Mouse (Mus musculus): ENCODE measurements at regions not wholly inside any gene's neighbourhood (a gene's known extent, or its start where the extent isn't known, plus 50 kb on each side); places are given as distances from the start of the nearest gene placed in this dataset.

DNA sequence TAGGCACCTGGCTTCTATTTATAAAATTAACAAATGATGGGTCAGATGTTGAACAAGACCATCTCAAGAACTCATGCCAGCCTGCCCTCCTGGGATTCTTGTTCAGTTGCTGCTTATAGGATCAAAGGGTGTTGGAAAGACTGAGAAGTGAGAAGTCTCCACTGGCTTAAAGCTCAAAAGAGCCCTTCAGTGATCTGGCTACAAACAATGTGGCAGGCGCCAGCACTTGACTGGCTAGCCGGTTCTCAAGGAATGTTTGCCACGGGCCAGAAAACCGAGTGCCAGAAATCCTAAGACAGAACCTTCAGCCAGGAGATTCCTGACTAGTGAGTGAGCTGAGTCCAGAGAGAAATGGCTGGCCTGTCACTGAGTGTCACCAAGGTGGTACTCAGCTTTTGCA lies 93.6 kb upstream of the Med14 start:
- no peak for ATAC-seq (replicated peaks in 1 of 2; ENCODE audit: insufficient read depth in 1 of 2, low FRiP score in 2 of 2, low TSS enrichment in 1 of 2, low read depth in 1 of 2, poor library complexity in 2 of 2, severe bottlenecking in 2 of 2)

DNA sequence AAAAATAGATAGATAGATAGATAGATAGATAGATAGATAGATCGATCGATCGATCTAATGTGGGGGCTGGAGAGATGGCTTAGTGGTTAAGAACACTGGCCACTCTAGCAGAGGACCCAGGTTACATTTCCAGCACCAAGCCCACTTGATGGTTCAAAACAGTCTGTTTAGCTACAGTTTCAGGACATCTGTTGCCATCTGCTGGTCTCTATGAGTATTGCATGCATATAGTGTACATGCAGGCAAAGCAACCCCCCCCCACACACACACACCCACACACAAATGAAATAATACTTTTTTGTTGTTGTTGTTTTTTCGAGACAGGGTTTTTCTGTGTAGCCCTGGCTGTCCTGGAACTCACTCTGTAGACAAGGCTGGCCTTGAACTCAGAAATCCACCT lies 89.8 kb upstream of the Med14 start:
- ATAC-seq (replicated peaks in 1 of 2; ENCODE audit: insufficient read depth in 1 of 2, low FRiP score in 2 of 2, low TSS enrichment in 1 of 2, low read depth in 1 of 2, poor library complexity in 2 of 2, severe bottlenecking in 2 of 2) = no peak; a peak in 1 of 4 replicates

DNA sequence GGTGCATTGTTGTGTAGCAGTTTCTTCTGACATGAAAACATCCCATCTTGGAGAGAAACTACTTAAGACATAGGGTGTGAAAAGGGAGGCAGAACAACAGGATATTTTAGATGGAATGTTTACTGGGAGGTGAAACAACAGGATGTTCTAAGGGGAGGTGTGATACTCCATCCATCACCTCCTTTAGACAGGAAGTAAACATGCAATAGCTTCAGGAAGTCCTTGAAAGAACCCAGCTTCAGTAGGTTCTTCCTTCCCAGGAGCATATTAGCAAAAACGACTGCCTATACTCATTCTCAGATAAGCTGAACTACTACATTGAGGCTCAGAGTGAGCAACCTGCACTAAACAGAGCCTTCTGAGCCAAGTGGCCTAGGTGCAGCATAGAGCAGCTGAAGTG lies 82.6 kb upstream of the Med14 start:
- no peak for ATAC-seq (replicated peaks in 1 of 2; ENCODE audit: insufficient read depth in 1 of 2, low FRiP score in 2 of 2, low TSS enrichment in 1 of 2, low read depth in 1 of 2, poor library complexity in 2 of 2, severe bottlenecking in 2 of 2)

DNA sequence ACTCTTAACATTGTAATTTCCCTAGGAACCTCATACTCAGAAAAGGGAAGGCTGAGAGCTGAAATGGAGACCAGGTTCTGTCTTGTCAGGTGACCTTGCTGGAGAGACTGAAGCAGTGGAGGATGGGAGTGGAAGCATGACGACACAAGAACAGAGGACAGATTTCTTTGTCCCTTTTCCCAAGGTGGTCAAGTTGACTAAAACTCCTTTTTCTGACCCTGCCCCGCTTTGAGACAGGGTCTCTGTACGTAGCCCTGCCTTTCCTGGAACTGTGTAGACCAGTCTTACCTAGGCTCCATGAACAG lies 79.1 kb upstream of the Med14 start:
- no peak for ATAC-seq (replicated peaks in 1 of 2; ENCODE audit: insufficient read depth in 1 of 2, low FRiP score in 2 of 2, low TSS enrichment in 1 of 2, low read depth in 1 of 2, poor library complexity in 2 of 2, severe bottlenecking in 2 of 2)

DNA sequence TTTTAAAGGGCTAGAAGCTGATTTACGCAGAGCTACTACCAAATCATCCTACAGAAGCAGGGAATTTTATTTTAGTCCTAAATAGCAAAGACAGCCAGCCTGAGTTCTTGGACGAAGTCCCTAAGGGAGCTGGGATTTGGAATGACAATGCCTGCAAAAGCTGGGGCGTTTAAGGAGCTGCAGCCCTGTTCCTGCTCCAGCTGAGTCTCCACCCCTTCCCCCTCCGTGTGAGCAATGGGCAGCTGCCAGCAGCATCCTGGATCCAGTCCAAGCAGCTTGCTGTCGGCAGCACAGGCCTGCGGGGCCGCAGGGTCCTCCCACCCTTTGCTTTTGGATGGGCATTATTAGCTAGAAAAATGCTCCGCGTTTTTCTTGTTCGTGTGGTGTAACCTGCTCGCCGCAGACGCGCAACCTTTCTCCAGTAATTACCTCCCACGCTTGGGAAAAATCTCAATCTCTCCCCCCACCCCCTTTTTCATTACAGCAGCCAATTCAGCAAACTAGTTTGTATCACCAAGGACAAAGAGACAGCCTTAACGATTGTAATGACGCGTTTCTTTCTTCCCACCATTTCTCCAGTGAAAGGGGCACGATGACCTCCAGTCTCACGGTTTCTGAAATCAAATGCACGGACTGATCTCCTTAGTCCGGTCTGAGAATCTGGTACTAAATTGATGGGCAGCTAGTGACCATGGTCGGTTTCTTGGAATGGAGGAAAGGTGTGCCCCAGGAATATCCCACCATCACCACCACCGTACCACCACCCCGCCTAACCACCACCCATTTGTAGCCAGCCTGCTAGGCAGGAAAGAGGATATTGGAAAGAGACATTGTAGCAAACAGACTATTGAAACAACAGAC lies 78.5 kb upstream of the Med14 start:
- peak; percentile 76 to 84 for ATAC-seq (replicated peaks in 1 of 2; ENCODE audit: insufficient read depth in 1 of 2, low FRiP score in 2 of 2, low TSS enrichment in 1 of 2, low read depth in 1 of 2, poor library complexity in 2 of 2, severe bottlenecking in 2 of 2)

DNA sequence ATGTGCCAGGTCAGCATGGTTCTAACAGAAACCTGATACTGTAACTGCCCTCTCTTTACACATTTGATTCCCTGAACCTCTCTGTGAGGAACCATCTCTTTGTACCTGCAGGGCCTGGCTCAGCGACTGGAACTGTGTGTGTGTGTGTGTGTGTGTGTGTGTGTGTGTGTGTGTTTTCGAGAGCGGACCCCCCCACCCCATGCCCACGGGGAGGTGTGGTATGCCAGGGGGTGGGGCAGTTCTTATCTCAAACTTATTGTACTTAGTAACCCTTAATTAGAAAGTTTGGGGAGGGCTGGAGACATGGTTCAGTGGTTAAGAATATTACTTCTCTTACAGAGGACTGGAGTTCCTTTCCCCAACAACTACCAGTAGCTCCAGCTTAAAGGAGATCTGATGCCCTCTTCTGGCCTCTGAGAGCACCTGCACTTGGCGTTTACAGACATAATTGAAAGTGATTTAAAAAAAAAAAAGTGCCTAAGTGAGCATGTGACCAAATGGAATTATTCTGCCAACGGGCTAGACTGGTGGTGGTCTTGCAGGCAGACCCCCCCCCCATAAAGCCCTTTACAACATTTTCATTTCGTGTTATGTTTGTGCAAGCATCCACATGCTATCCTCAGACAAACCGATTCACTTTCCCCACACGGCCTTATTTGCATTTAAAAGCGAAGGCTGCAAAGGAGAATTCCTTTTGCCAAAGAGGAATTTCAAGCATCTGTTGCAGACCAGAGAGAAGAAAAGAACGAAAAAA lies 77.7 kb upstream of the Med14 start:
- ATAC-seq (replicated peaks in 1 of 2; ENCODE audit: insufficient read depth in 1 of 2, low FRiP score in 2 of 2, low TSS enrichment in 1 of 2, low read depth in 1 of 2, poor library complexity in 2 of 2, severe bottlenecking in 2 of 2) = peak; percentile 78 to 84

DNA sequence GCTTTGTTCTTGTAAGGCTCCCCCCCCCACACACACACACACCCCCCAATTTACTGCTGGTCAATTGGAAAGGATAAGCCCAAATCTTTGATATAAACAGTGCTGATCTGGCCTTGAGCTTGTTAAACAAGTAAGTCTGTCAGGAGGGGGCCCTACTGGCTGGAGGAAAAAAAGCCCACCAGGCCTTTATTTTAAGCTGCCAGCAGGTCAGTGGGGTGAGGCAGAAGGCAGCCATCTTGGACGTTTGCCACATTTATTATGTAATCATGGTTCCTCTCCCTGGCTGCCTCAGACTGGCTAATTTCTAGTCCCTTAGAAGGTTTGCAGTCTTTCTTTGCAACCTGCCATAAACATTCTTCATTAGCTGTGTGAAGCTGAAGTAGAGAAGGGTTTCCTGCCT lies 75.9 kb upstream of the Med14 start:
- ATAC-seq (replicated peaks in 1 of 2; ENCODE audit: insufficient read depth in 1 of 2, low FRiP score in 2 of 2, low TSS enrichment in 1 of 2, low read depth in 1 of 2, poor library complexity in 2 of 2, severe bottlenecking in 2 of 2) = peak in 1 of 2 experiments; percentile 56; a peak in 2 of 4 replicates

DNA sequence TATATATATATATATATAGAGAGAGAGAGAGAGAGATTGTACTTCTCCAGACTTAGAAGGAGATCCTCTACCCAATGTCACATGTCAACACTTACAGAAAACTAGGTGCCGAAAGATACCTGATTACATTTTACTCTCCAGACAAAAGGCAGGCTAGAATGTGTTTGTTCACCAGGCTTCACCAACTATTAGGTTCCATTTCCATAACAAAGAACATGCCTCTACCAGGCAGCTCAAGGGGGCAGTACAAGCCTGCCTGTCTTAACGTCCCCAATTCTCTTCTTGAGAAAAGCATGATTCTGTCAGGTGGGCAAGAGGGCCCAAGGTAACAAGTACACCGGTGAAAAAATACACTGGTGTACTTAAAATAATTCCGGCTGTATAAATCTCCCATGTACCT lies 72.8 kb upstream of the Med14 start:
- ATAC-seq (replicated peaks in 1 of 2; ENCODE audit: insufficient read depth in 1 of 2, low FRiP score in 2 of 2, low TSS enrichment in 1 of 2, low read depth in 1 of 2, poor library complexity in 2 of 2, severe bottlenecking in 2 of 2) = no peak

DNA sequence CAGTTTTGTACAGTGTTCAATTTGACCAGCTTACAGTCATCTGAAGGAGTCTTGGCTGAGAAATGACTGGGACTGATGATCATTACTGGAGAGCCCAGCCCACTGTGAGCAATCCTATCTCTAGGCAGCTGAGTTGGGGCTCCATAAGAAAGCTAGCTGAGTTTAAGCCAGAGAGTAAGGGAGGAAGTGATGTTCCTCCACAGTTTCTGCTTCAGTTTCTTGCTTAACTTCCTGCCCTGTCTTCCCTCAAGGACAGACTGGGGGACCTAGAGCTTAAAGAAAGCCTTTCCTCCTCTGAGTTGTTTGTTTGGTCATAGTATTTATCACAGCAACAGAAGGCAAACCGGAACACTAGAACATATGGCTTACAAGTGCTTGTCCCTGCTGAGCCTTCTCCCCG lies 70.8 kb upstream of the Med14 start:
- ATAC-seq (replicated peaks in 1 of 2; ENCODE audit: insufficient read depth in 1 of 2, low FRiP score in 2 of 2, low TSS enrichment in 1 of 2, low read depth in 1 of 2, poor library complexity in 2 of 2, severe bottlenecking in 2 of 2) = peak; percentile 22 to 42; a peak in 2 of 4 replicates

DNA sequence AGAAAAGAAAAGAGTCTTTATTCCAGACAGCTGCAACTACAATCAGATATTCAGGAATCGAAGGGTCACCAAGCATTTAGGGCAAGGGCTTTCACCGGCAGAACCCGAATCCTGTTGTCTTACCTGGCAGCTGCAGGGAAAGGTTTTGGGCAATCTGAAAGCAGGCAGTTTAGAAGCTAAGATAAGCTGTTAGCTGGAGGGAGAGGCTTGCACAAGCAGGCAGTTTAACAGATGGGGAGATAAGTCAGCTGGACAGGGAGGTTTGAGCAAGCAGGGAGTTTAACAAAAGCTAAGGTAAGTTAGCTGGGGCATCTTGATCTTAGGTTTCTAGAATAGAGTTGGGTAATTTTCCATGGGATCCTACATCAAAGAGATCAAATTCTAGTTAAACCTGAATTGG lies 67.3 kb upstream of the Med14 start:
- ATAC-seq (replicated peaks in 1 of 2; ENCODE audit: insufficient read depth in 1 of 2, low FRiP score in 2 of 2, low TSS enrichment in 1 of 2, low read depth in 1 of 2, poor library complexity in 2 of 2, severe bottlenecking in 2 of 2) = no peak

DNA sequence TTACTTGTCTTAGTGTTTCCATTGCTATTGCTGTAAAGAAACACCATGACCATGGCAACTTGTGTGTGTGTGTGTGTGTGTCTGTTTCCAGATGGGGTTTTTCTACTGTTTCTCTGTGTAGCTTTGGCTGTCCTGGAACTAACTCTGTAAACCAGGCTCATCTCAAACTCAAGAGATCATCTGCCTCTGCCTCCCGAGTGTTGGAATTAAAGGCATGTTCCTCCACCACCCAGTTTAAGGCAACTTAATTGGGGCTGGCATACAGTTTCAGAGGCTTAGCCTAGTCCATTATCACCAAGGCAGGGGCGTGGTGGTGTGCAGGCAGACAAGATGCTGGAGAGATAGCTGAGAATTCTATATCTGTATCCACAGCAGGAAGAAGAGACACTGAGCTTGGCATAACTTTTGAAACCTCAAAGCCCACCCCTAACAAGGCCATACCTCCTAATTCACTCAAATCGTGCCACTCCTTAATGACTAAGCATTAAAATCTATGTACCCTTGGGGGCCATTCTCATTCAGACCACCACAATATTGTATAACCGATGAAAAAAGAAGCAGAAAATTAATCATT lies 65.5 kb upstream of the Med14 start:
- ATAC-seq (replicated peaks in 1 of 2; ENCODE audit: insufficient read depth in 1 of 2, low FRiP score in 2 of 2, low TSS enrichment in 1 of 2, low read depth in 1 of 2, poor library complexity in 2 of 2, severe bottlenecking in 2 of 2) = no peak

DNA sequence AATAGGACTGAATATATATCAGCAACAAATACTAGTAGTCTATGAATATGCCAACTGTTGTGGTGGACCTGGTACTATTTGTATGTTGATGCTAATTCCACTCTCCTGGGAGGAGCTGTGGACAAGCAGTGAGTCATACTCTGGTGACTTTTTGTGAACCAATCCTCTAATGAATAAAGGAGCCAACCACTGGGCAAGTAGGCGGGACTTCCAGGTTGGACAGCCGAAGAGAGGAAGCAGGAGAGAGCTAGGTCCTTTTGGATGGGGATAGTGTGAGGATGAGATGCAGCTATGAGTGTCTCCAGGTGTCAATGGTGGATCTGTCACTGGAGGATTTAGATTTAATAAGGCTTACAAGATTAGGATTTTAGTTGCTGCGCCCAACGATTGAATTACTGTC lies 64.8 kb upstream of the Med14 start:
- ATAC-seq (replicated peaks in 1 of 2; ENCODE audit: insufficient read depth in 1 of 2, low FRiP score in 2 of 2, low TSS enrichment in 1 of 2, low read depth in 1 of 2, poor library complexity in 2 of 2, severe bottlenecking in 2 of 2) = no peak

DNA sequence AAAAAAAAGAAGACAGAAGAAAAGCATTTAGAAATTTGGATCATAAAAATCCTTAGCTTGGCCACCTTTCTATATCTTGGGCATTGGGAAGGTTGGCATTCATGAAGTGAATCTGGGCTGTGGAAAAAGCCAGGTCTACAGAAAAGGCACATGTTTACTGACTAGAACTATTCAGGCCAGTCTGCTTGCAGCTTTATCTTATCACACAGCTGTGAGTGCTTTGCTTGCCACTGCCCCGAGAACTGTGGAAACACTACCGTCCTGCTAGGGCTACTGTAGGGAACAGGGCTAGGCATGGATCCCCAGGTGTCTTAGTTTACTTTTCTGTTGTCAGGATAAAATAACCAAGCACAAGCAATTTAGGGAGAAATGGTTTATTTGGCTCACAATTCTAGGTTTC lies 63.4 kb upstream of the Med14 start:
- no peak for ATAC-seq (replicated peaks in 1 of 2; ENCODE audit: insufficient read depth in 1 of 2, low FRiP score in 2 of 2, low TSS enrichment in 1 of 2, low read depth in 1 of 2, poor library complexity in 2 of 2, severe bottlenecking in 2 of 2)

DNA sequence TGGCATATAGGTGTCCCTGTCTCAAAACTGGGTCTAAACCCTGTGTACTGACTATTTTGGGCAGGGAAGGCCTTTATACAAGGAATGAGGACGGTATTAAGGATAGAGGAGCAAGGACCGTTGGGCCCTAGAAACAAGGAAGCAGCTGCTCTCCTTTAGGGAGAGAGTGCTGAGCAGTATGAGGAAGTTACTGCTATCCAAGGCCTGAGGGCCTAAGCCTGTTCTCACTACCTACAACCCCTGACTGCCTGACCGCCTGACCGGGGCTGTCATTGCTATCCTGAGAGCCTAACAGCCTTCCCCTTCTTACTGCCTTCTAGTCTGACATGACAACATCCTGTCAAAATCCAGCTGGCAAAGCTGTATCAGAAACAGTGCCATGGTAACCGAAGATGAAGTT lies 62.6 kb upstream of the Med14 start:
- ATAC-seq (replicated peaks in 1 of 2; ENCODE audit: insufficient read depth in 1 of 2, low FRiP score in 2 of 2, low TSS enrichment in 1 of 2, low read depth in 1 of 2, poor library complexity in 2 of 2, severe bottlenecking in 2 of 2) = peak; percentile 49 to 68

DNA sequence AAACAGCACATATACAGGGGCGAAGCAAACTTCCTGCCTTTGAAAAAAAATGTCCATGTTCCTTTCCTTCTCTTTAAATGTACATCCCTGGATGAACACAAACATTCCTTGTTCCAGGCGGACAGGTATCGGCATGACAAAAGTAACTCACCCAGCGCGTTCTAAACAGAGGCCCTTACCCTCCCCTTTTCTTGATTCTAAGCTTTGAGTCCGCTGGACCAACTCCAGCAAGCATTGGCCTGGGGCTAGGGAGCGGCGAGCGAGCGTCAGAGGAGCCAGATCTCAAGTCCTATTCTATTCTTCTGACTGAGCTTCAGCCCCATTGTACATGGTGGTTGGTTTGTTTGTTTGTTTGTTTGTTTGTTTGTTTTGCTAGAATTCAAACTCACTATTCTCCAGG lies 60.9 kb upstream of the Med14 start:
- no peak for ATAC-seq (replicated peaks in 1 of 2; ENCODE audit: insufficient read depth in 1 of 2, low FRiP score in 2 of 2, low TSS enrichment in 1 of 2, low read depth in 1 of 2, poor library complexity in 2 of 2, severe bottlenecking in 2 of 2)

DNA sequence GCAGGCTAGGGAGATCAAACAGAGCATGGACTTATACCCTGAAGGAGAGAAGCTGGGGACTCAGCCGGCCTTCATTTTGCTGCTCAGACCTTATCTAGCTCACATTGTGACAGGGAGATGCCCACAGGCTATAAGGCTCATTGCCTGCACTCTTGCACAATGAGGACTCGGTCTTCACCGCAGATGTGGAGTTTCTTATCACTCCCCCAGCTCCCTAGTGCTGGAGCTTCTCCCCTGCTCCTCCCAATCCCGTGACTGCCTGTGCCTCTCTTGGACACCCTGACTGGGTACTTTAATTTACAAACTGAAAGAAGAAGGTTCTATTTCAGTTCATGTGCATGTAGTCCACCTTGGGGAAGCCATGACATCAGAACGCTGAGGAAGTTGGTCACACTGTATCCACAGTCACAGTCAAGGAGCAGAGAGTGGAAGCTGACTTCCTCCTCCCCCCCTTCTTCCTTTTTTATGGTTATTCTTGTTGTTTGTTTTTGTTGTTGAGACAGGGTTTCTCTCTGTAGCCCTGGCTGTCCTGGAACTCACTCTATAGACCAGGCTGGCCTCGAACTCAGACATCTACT lies 51.3 kb upstream of the Med14 start:
- peak in 1 of 2 experiments; percentile 51; a peak in 1 of 4 replicates for ATAC-seq (replicated peaks in 1 of 2; ENCODE audit: insufficient read depth in 1 of 2, low FRiP score in 2 of 2, low TSS enrichment in 1 of 2, low read depth in 1 of 2, poor library complexity in 2 of 2, severe bottlenecking in 2 of 2)

Data from hematopoietic stem cell, adult 5-6 weeks (primary cell).